Mouse (Mus musculus): ENCODE measurements around the gene Tmc1. TPM values are rescaled to one million over a fixed set of nuclear protein-coding genes. Genes with fewer than 3 reads are reported as not detected.

Tmc1 gene
- total RNA-seq (2021): under 1 TPM in 1 of 2 experiments, not detected in 1; 0.14 TPM
- polyA plus RNA-seq (2012; rRNA removed): not detected in 2 replicates
- long read RNA-seq: 0 reads

DNA sequence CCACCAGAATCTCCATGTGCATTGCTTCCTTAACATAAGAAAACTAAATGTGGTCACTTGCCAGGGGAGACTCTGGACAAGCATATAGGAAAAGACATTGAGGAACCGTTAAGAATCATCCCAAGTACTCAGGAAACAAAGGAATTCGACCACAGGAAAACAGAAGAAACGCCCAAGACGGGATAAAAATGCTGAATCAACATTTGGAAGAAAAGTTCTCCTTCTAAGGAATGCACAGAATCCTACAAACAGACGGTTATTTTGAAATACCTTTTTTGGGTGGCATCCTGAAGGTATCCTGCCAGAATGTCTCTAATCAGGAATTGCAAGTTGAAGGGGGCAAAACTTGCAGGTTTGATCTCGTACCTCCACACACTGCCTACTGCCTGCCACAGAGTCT, at the start of gene Tmc1:
Tmc1 (minus strand) TSS at position 329 of the 400 bp plus-strand sequence.
- H3K27me3 ChIP-seq (ENCODE audit: control insufficient read depth, insufficient read depth, low read length): no peaks in the 10 kb centered on the region
- no peaks in the 10 kb centered on the region for H3K4me1 ChIP-seq (ENCODE audit: control insufficient read depth, insufficient read depth, low read length)
- H3K36me3 ChIP-seq (ENCODE audit: control insufficient read depth, insufficient read depth, low read length): no peaks in the 10 kb centered on the region
- H3K27ac ChIP-seq: no peak within 1 kb of the TSS
- TF ChIP-seq POLR2A (IDR thresholded peaks at IDR 0.05; ENCODE audit: insufficient read depth, low read depth, low read length): no peak
- no peak for TF ChIP-seq CTCF (IDR thresholded peaks at IDR 0.05)
- no peak for TF ChIP-seq EP300 (IDR thresholded peaks at IDR 0.05; ENCODE audit: insufficient read depth, low read depth, low read length)
- intact Hi-C loops (cut with DNase I): no loop called here
- no peak for DNase-seq
- 49% methylated on average over 6 of the region's 6 CpGs for WGBS
- no peak within 1 kb of the TSS for H3K4me3 ChIP-seq
- no peak within 1 kb of the TSS for H3K9ac ChIP-seq (ENCODE audit: low read depth, low read length)
- no peaks in the 10 kb centered on the region for H3K79me2 ChIP-seq (replicated peaks; ENCODE audit: control insufficient read depth, insufficient read depth, low read length)

DNA sequence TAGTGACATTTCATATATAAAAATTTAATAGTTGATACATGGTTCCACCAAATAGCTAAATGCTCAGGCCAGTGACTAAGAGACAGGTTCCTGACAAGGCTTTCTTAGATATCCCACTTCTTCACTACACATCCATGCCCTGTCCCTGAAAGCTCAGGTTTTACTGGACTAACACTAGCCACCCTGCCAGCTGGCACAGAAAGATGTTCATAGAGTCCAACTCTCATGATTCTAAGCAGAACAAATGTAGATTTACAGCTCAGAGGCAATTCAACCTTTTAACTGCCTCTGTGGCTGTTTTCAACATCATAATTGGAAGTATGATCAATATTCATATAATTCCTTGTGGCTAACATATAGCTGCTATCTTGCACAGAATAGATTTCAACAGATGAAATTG, 47.5 kb upstream of the Tmc1 start:
- TF ChIP-seq POLR2A (IDR thresholded peaks at IDR 0.05; ENCODE audit: insufficient read depth, low read depth, low read length): no peak
- no peak for TF ChIP-seq CTCF (IDR thresholded peaks at IDR 0.05)
- no peak for TF ChIP-seq EP300 (IDR thresholded peaks at IDR 0.05; ENCODE audit: insufficient read depth, low read depth, low read length)

GRCm38 (mm10) chr19:20979244-20979643, 25.2 kb upstream of the Tmc1 start:
- WGBS: 86% methylated on average over 2 of the region's 2 CpGs
- no peaks in the 10 kb centered on the region for H3K79me2 ChIP-seq (replicated peaks; ENCODE audit: control insufficient read depth, insufficient read depth, low read length)
- TF ChIP-seq POLR2A (IDR thresholded peaks at IDR 0.05; ENCODE audit: insufficient read depth, low read depth, low read length) (no peak), EP300 (IDR thresholded peaks at IDR 0.05; ENCODE audit: insufficient read depth, low read depth, low read length) (no peak), CTCF (IDR thresholded peaks at IDR 0.05) (no peak)
- DNase-seq: no peak
- H3K9ac ChIP-seq (ENCODE audit: low read depth, low read length): no peak overlapping the region
- H3K4me1 ChIP-seq (ENCODE audit: control insufficient read depth, insufficient read depth, low read length): no peaks in the 10 kb centered on the region
- H3K36me3 ChIP-seq (ENCODE audit: control insufficient read depth, insufficient read depth, low read length): no peaks in the 10 kb centered on the region
- H3K27ac ChIP-seq: no peak overlapping the region
- H3K4me3 ChIP-seq: no peak overlapping the region
- no peaks in the 10 kb centered on the region for H3K27me3 ChIP-seq (ENCODE audit: control insufficient read depth, insufficient read depth, low read length)
- intact Hi-C loops (cut with DNase I): no loop called here

More for the DNA sequence above, 47.5 kb upstream of the Tmc1 start:
- Histone ChIP-seq H3K9ac (ENCODE audit: low read depth, low read length) (no peak overlapping the region), H3K79me2 (replicated peaks; ENCODE audit: control insufficient read depth, insufficient read depth, low read length) (no peaks in the 10 kb centered on the region), H3K36me3 (ENCODE audit: control insufficient read depth, insufficient read depth, low read length) (no peaks in the 10 kb centered on the region), H3K4me1 (ENCODE audit: control insufficient read depth, insufficient read depth, low read length) (no peaks in the 10 kb centered on the region), H3K4me3 (no peak overlapping the region), H3K27me3 (ENCODE audit: control insufficient read depth, insufficient read depth, low read length) (no peaks in the 10 kb centered on the region), H3K27ac (no peak overlapping the region)
- DNase-seq: no peak
- intact Hi-C loops (cut with DNase I): no loop called here

- no peaks in the 10 kb centered on the region for H3K36me3 ChIP-seq (ENCODE audit: control insufficient read depth, insufficient read depth, low read length)
- H3K4me1 ChIP-seq (ENCODE audit: control insufficient read depth, insufficient read depth, low read length): no peaks in the 10 kb centered on the region
- TF ChIP-seq EP300 (IDR thresholded peaks at IDR 0.05; ENCODE audit: insufficient read depth, low read depth, low read length): no peak
- no peak for TF ChIP-seq POLR2A (IDR thresholded peaks at IDR 0.05; ENCODE audit: insufficient read depth, low read depth, low read length)
- TF ChIP-seq CTCF (IDR thresholded peaks at IDR 0.05): no peak
- 8% methylated on average over 1 of the region's 1 CpGs for WGBS
- H3K79me2 ChIP-seq (replicated peaks; ENCODE audit: control insufficient read depth, insufficient read depth, low read length): no peaks in the 10 kb centered on the region
- no peak overlapping the region for H3K4me3 ChIP-seq
- no peak for DNase-seq
- H3K27me3 ChIP-seq (ENCODE audit: control insufficient read depth, insufficient read depth, low read length): no peaks in the 10 kb centered on the region
- no peak overlapping the region for H3K9ac ChIP-seq (ENCODE audit: low read depth, low read length)
- H3K27ac ChIP-seq: no peak overlapping the region
- intact Hi-C loops (cut with DNase I): no loop called here
These were observed 24.1 kb upstream of the Tmc1 start for GRCm38 (mm10) chr19:20978148-20978547.

- H3K79me2 ChIP-seq (replicated peaks; ENCODE audit: control insufficient read depth, insufficient read depth, low read length): no peaks in the 10 kb centered on the region
- no peaks in the 10 kb centered on the region for H3K4me1 ChIP-seq (ENCODE audit: control insufficient read depth, insufficient read depth, low read length)
- H3K4me3 ChIP-seq: no peak overlapping the region
- H3K27me3 ChIP-seq (ENCODE audit: control insufficient read depth, insufficient read depth, low read length): no peaks in the 10 kb centered on the region
- TF ChIP-seq POLR2A (IDR thresholded peaks at IDR 0.05; ENCODE audit: insufficient read depth, low read depth, low read length) (no peak), EP300 (IDR thresholded peaks at IDR 0.05; ENCODE audit: insufficient read depth, low read depth, low read length) (no peak), CTCF (IDR thresholded peaks at IDR 0.05) (no peak)
- H3K36me3 ChIP-seq (ENCODE audit: control insufficient read depth, insufficient read depth, low read length): no peaks in the 10 kb centered on the region
- 90% methylated on average over 1 of the region's 1 CpGs for WGBS
- H3K27ac ChIP-seq: no peak overlapping the region
- no peak for DNase-seq
- intact Hi-C loops (cut with DNase I): no loop called here
- H3K9ac ChIP-seq (ENCODE audit: low read depth, low read length): no peak overlapping the region
These were observed 17.9 kb upstream of the Tmc1 start for GRCm38 (mm10) chr19:20971926-20972325.

DNA sequence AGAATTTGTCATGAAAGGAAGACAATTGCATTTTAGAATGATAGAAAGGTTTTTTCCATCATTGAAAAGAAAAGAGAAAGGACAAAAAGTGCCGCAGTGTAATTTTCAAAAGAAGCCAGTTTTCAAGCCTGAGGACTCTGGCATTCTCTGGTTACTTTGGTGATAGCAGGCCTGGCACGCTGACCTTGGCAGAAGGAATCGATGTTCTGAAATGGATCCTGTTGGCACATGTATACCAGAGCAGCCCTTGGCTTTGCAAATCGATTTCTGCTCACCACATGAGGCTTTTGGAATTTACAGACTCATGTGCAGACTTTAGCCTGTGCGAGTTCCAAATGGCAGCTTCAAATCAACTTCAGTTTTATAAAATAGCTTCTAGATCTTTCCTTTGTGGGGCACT, 813 bp upstream of the Tmc1 start:
- Histone ChIP-seq H3K36me3 (ENCODE audit: control insufficient read depth, insufficient read depth, low read length) (no peaks in the 10 kb centered on the region), H3K27ac (no peak overlapping the region), H3K4me1 (ENCODE audit: control insufficient read depth, insufficient read depth, low read length) (no peaks in the 10 kb centered on the region), H3K27me3 (ENCODE audit: control insufficient read depth, insufficient read depth, low read length) (no peaks in the 10 kb centered on the region), H3K4me3 (no peak overlapping the region), H3K79me2 (replicated peaks; ENCODE audit: control insufficient read depth, insufficient read depth, low read length) (no peaks in the 10 kb centered on the region), H3K9ac (ENCODE audit: low read depth, low read length) (no peak overlapping the region)
- TF ChIP-seq EP300 (IDR thresholded peaks at IDR 0.05; ENCODE audit: insufficient read depth, low read depth, low read length): no peak
- TF ChIP-seq CTCF (IDR thresholded peaks at IDR 0.05): no peak
- no peak for TF ChIP-seq POLR2A (IDR thresholded peaks at IDR 0.05; ENCODE audit: insufficient read depth, low read depth, low read length)
- no peak for DNase-seq
- WGBS: 73% methylated on average over 5 of the region's 5 CpGs
- intact Hi-C loops (cut with DNase I): no loop called here
